Mouse (Mus musculus) testis, adult 10 weeks (tissue): ENCODE data around the gene Ppm1e. TPM values are rescaled to one million over a fixed set of nuclear protein-coding genes. Genes with fewer than 3 reads are reported as not detected.

ENCODE experiments used
- polyA plus RNA-seq: library from polyadenylated mRNA; stranded (reverse); fragments of 350-450 nt; fragmentation: Illumina TruSeq; extraction: RNeasy Lipid Tissue Mini Kit (QIAGEN cat#74804); gene quantifications from one replicate; pipeline ENCODE4 v1.2.3, GENCODE M21; 2014; ENCODE audit warnings: low read depth, low replicate concordance

Gene Ppm1e
- 6.1 TPM for polyA plus RNA-seq

GRCm38 (mm10) chr11:87358331-87359261 lies at the start of gene Ppm1e:
Gene Ppm1e, minus strand, starts transcription at chr11:87359023.

GRCm38 (mm10) chr11:87404876-87405275 lies 46.1 kb upstream of the Ppm1e start, which contains the start of the genes Rad51c and Tex14:
Gene Rad51c, minus strand, starts transcription at chr11:87404954.
Gene Tex14, plus strand, starts transcription at chr11:87405065.

Other genes starting within 250 kb of the Ppm1e start
- 29.5 TPM for gene Ska2, start 249.8 kb downstream of the Ppm1e start, polyA plus RNA-seq
- gene Trim37, start 231.9 kb downstream of the Ppm1e start, polyA plus RNA-seq = 624 TPM
- 47.7 TPM for gene Rad51c, start 45.9 kb upstream of the Ppm1e start, polyA plus RNA-seq
- 80.1 TPM for gene Tex14, start 46.0 kb upstream of the Ppm1e start, polyA plus RNA-seq
- gene Gm11492, start 207.6 kb upstream of the Ppm1e start, polyA plus RNA-seq = 62.7 TPM
- 50.3 TPM for gene Sept4, start 209.9 kb upstream of the Ppm1e start, polyA plus RNA-seq
- 19.1 TPM for gene Mtmr4, start 233.1 kb upstream of the Ppm1e start, polyA plus RNA-seq